Mouse (Mus musculus): ENCODE data around the gene Sh3kbp1. TPM values are rescaled to one million over a fixed set of nuclear protein-coding genes. Genes with fewer than 3 reads are reported as not detected.

The Sh3kbp1 gene
- polyA plus RNA-seq, 1 experiment from 2014 or later, result 45.7 TPM

GRCm38 (mm10) chrX:159688698-159689097 lies 61.6 kb downstream of the Sh3kbp1 start:
- Histone ChIP-seq H3K9me3 (replicated peaks) (no peaks in the 10 kb centered on the region), H3K4me2 (replicated peaks) (no peak overlapping the region), H3K27ac (no peak overlapping the region), H3K36me3 (no peaks in the 10 kb centered on the region), H3K4me3 (no peak overlapping the region), H3K4me1 (no peaks in the 10 kb centered on the region), H3K27me3 (peaks cover 13% of the 10 kb centered on the region; the same call in 1 of the 2 replicates), H3K9ac (no peak overlapping the region)
- no peak for ATAC-seq (ENCODE audit: low FRiP score)
- 87% methylated on average over 5 of the region's 5 CpGs for WGBS

GRCm38 (mm10) chrX:159689785-159690416 lies 62.8 kb downstream of the Sh3kbp1 start:
- peaks cover 9% of the 10 kb centered on the region; the same call in 1 of the 2 replicates for H3K27me3 ChIP-seq
- H3K36me3 ChIP-seq, result no peaks in the 10 kb centered on the region
- 81% methylated on average over 10 of the region's 10 CpGs for WGBS
- no peak overlapping the region for H3K4me3 ChIP-seq
- ATAC-seq (ENCODE audit: low FRiP score), result no peak
- H3K4me2 ChIP-seq (replicated peaks), result no peak overlapping the region
- H3K9ac ChIP-seq, result no peak overlapping the region
- H3K9me3 ChIP-seq (replicated peaks), result no peaks in the 10 kb centered on the region
- H3K4me1 ChIP-seq, result no peaks in the 10 kb centered on the region
- H3K27ac ChIP-seq, result no peak overlapping the region

- no peak overlapping the region for H3K4me2 ChIP-seq (replicated peaks)
- no peak for ATAC-seq (ENCODE audit: low FRiP score)
- no peaks in the 10 kb centered on the region for H3K4me1 ChIP-seq
- no peak overlapping the region for H3K27ac ChIP-seq
- no peak overlapping the region for H3K9ac ChIP-seq
- H3K4me3 ChIP-seq, result no peak overlapping the region
- H3K27me3 ChIP-seq, result peaks cover 9% of the 10 kb centered on the region
- WGBS, result 96% methylated on average over 5 of the region's 5 CpGs
- no peaks in the 10 kb centered on the region for H3K36me3 ChIP-seq
- no peaks in the 10 kb centered on the region for H3K9me3 ChIP-seq (replicated peaks)
Measured at GRCm38 (mm10) chrX:159693126-159693525, 66.1 kb downstream of the Sh3kbp1 start.

- Histone ChIP-seq H3K27ac (no peak overlapping the region), H3K4me1 (no peaks in the 10 kb centered on the region), H3K9ac (no peak overlapping the region), H3K36me3 (no peaks in the 10 kb centered on the region), H3K4me2 (replicated peaks) (no peak overlapping the region), H3K4me3 (no peak overlapping the region), H3K9me3 (replicated peaks) (no peaks in the 10 kb centered on the region), H3K27me3 (peaks cover 9% of the 10 kb centered on the region)
- WGBS, result 25% methylated on average over 2 of the region's 2 CpGs
- ATAC-seq (ENCODE audit: low FRiP score), result no peak
Measured at GRCm38 (mm10) chrX:159696545-159696944, 69.5 kb downstream of the Sh3kbp1 start.

GRCm38 (mm10) chrX:159697030-159697454 lies 70.0 kb downstream of the Sh3kbp1 start:
- no peaks in the 10 kb centered on the region for H3K9me3 ChIP-seq (replicated peaks)
- WGBS, result 35% methylated on average over 4 of the region's 4 CpGs

GRCm38 (mm10) chrX:159702850-159703249 lies 75.8 kb downstream of the Sh3kbp1 start:
- no peak for ATAC-seq (ENCODE audit: low FRiP score)
- Histone ChIP-seq H3K4me3 (no peak overlapping the region), H3K36me3 (no peaks in the 10 kb centered on the region), H3K9me3 (replicated peaks) (no peaks in the 10 kb centered on the region), H3K27me3 (peaks cover 7% of the 10 kb centered on the region; the same call in 1 of the 2 replicates), H3K4me2 (replicated peaks) (no peak overlapping the region), H3K9ac (no peak overlapping the region), H3K4me1 (no peaks in the 10 kb centered on the region), H3K27ac (no peak overlapping the region)
- 93% methylated on average over 2 of the region's 2 CpGs for WGBS

More at GRCm38 (mm10) chrX:159697030-159697454, 70.0 kb downstream of the Sh3kbp1 start:
- H3K36me3 ChIP-seq, result no peaks in the 10 kb centered on the region
- no peak for ATAC-seq (ENCODE audit: low FRiP score)
- peaks cover 9% of the 10 kb centered on the region for H3K27me3 ChIP-seq
- no peak overlapping the region for H3K9ac ChIP-seq
- H3K4me1 ChIP-seq, result no peaks in the 10 kb centered on the region
- no peak overlapping the region for H3K4me2 ChIP-seq (replicated peaks)
- H3K27ac ChIP-seq, result no peak overlapping the region
- H3K4me3 ChIP-seq, result no peak overlapping the region

- H3K36me3 ChIP-seq, result no peaks in the 10 kb centered on the region
- 0 out of 2 replicates have a peak, but pooled peaks cover 10% of the 10 kb centered on the region for H3K4me1 ChIP-seq
- no peak overlapping the region for H3K4me2 ChIP-seq (replicated peaks)
- H3K27ac ChIP-seq, result no peak overlapping the region
- H3K9ac ChIP-seq, result no peak overlapping the region
- 73% methylated on average over 4 of the region's 4 CpGs for WGBS
- H3K9me3 ChIP-seq (replicated peaks), result no peaks in the 10 kb centered on the region
- no peak overlapping the region for H3K4me3 ChIP-seq
- no peak for ATAC-seq (ENCODE audit: low FRiP score)
- H3K27me3 ChIP-seq, result peaks cover 17% of the 10 kb centered on the region
Measured at GRCm38 (mm10) chrX:159704381-159705004, 77.4 kb downstream of the Sh3kbp1 start.

GRCm38 (mm10) chrX:159705412-159705811 lies 78.3 kb downstream of the Sh3kbp1 start:
- 80% methylated on average over 2 of the region's 2 CpGs for WGBS
- H3K9ac ChIP-seq, result no peak overlapping the region
- H3K4me2 ChIP-seq (replicated peaks), result no peak overlapping the region
- H3K36me3 ChIP-seq, result no peaks in the 10 kb centered on the region
- H3K27ac ChIP-seq, result no peak overlapping the region
- peaks cover 18% of the 10 kb centered on the region for H3K27me3 ChIP-seq
- H3K4me1 ChIP-seq, result 0 out of 2 replicates have a peak, but pooled peaks cover 10% of the 10 kb centered on the region
- no peak overlapping the region for H3K4me3 ChIP-seq
- no peak for ATAC-seq (ENCODE audit: low FRiP score)
- H3K9me3 ChIP-seq (replicated peaks), result no peaks in the 10 kb centered on the region

- ATAC-seq (ENCODE audit: low FRiP score), result peak; percentile 60; the same call in 1 of the 2 replicates
- no peaks in the 10 kb centered on the region for H3K36me3 ChIP-seq
- no peaks in the 10 kb centered on the region for H3K9me3 ChIP-seq (replicated peaks)
- WGBS, result 34% methylated on average over 8 of the region's 8 CpGs
- H3K4me1 ChIP-seq, result 0 out of 2 replicates have a peak, but pooled peaks cover 10% of the 10 kb centered on the region
- H3K9ac ChIP-seq, result no peak overlapping the region
- peaks cover 22% of the 10 kb centered on the region for H3K27me3 ChIP-seq
- H3K4me2 ChIP-seq (replicated peaks), result no peak overlapping the region
- H3K4me3 ChIP-seq, result no peak overlapping the region
- peak overlapping the region; percentile 57; the same call in 1 of the 2 replicates for H3K27ac ChIP-seq
Measured at GRCm38 (mm10) chrX:159708076-159708830, 81.2 kb downstream of the Sh3kbp1 start.

GRCm38 (mm10) chrX:159709296-159709695 lies 82.2 kb downstream of the Sh3kbp1 start:
- Histone ChIP-seq H3K27ac (no peak overlapping the region), H3K4me1 (0 out of 2 replicates have a peak, but pooled peaks cover 10% of the 10 kb centered on the region), H3K4me2 (replicated peaks) (no peak overlapping the region), H3K9me3 (replicated peaks) (no peaks in the 10 kb centered on the region), H3K4me3 (no peak overlapping the region), H3K9ac (no peak overlapping the region), H3K36me3 (no peaks in the 10 kb centered on the region), H3K27me3 (peaks cover 26% of the 10 kb centered on the region)
- no peak for ATAC-seq (ENCODE audit: low FRiP score)
- 92% methylated on average over 6 of the region's 6 CpGs for WGBS

GRCm38 (mm10) chrX:159711070-159712029 lies 84.3 kb downstream of the Sh3kbp1 start:
- Histone ChIP-seq H3K4me1 (0 out of 2 replicates have a peak, but pooled peaks cover 10% of the 10 kb centered on the region), H3K27me3 (peaks cover 22% of the 10 kb centered on the region), H3K4me3 (no peak overlapping the region), H3K9me3 (replicated peaks) (no peaks in the 10 kb centered on the region), H3K36me3 (no peaks in the 10 kb centered on the region), H3K27ac (no peak overlapping the region), H3K4me2 (replicated peaks) (no peak overlapping the region), H3K9ac (no peak overlapping the region)
- WGBS, result 85% methylated on average over 13 of the region's 13 CpGs
- ATAC-seq (ENCODE audit: low FRiP score), result no peak

All from hindbrain, embryonic 12.5 days (tissue).